ENCODE assay signal across 9 mouse cellular contexts in genomic region chr10:78747035-78747721, GRCm38 (mm10). TPM values are rescaled to one million over a fixed set of nuclear protein-coding genes. Genes with fewer than 3 reads are reported as not detected.
DNase-seq lines count a peak whose midpoint lies in the region; ATAC-seq lines count a peak whose summit lies in the region.
"Had no signal": no experiment of that assay in that cellular context is flagged by ENCODE, and none has a peak within 500 bp of the region (broad histone marks: within the 10 kb centered on the region; RNA-seq: fewer than 3 reads in every experiment).

No protein-coding gene starts in this region.

- no peak overlapping the region for H3K9ac ChIP-seq in heart, embryonic 12.5 days
- 0 out of 2 replicates have a peak overlapping the region, but pooled peaks have one; percentile 21 for H3K9ac ChIP-seq in embryonic facial prominence, embryonic 13.5 days
- peak overlapping the region; percentile 64 for H3K9ac ChIP-seq in hindbrain, embryonic 16.5 days (ENCODE audit: low read depth, low read length)
- no peak overlapping the region for H3K9ac ChIP-seq in stomach, embryonic 15.5 days

- H3K36me3 ChIP-seq in heart, embryonic 12.5 days = no peaks in the 10 kb centered on the region
- H3K36me3 ChIP-seq in embryonic facial prominence, embryonic 13.5 days = no peaks in the 10 kb centered on the region
- no peaks in the 10 kb centered on the region for H3K36me3 ChIP-seq in hindbrain, embryonic 16.5 days (ENCODE audit: control insufficient read depth, insufficient read depth, low read length)
- H3K36me3 ChIP-seq in stomach, embryonic 15.5 days = no peaks in the 10 kb centered on the region

- peaks cover 7% of the 10 kb centered on the region; the same call in 1 of the 2 replicates for H3K4me1 ChIP-seq in heart, embryonic 12.5 days (replicated peaks)
- H3K4me1 ChIP-seq in embryonic facial prominence, embryonic 13.5 days = peaks cover 21% of the 10 kb centered on the region
- peaks cover 4% of the 10 kb centered on the region for H3K4me1 ChIP-seq in hindbrain, embryonic 16.5 days (ENCODE audit: control insufficient read depth, insufficient read depth, low read depth, low read length)
- H3K4me1 ChIP-seq in stomach, embryonic 15.5 days = peaks cover 6% of the 10 kb centered on the region

- peaks cover 34% of the 10 kb centered on the region for H3K27me3 ChIP-seq in heart, embryonic 12.5 days (replicated peaks)
- H3K27me3 ChIP-seq in embryonic facial prominence, embryonic 13.5 days = no peaks in the 10 kb centered on the region
- no peaks in the 10 kb centered on the region for H3K27me3 ChIP-seq in hindbrain, embryonic 16.5 days (replicated peaks; ENCODE audit: control insufficient read depth, insufficient read depth, low read length)
- H3K27me3 ChIP-seq in stomach, embryonic 15.5 days (replicated peaks) = no peaks in the 10 kb centered on the region

- no peaks in the 10 kb centered on the region for H3K9me3 ChIP-seq in heart, embryonic 12.5 days (replicated peaks)
- no peaks in the 10 kb centered on the region for H3K9me3 ChIP-seq in embryonic facial prominence, embryonic 13.5 days
- H3K9me3 ChIP-seq in hindbrain, embryonic 16.5 days (ENCODE audit: control insufficient read depth, low read length) = no peaks in the 10 kb centered on the region
- no peaks in the 10 kb centered on the region for H3K9me3 ChIP-seq in stomach, embryonic 15.5 days

- no peak for DNase-seq in heart, adult 8-10 months (ENCODE audit: low spot score)
- peak; percentile 75 for DNase-seq in WW6 (ENCODE audit: low read depth, low spot score)
- peak; percentile 49 for DNase-seq in mesoderm, embryonic 11.5 days (ENCODE audit: low read depth, low spot score)
- no peak for DNase-seq in urinary bladder, adult 2 months (ENCODE audit: low spot score)

- peak overlapping the region; percentile 67 for H3K4me2 ChIP-seq in heart, embryonic 12.5 days
- H3K4me2 ChIP-seq in embryonic facial prominence, embryonic 13.5 days = peak overlapping the region; percentile 66
- peak overlapping the region; percentile 73 for H3K4me2 ChIP-seq in hindbrain, embryonic 16.5 days (ENCODE audit: low read length)
- H3K4me2 ChIP-seq in stomach, embryonic 15.5 days = peak overlapping the region; percentile 58

- H3K4me3 ChIP-seq in heart, embryonic 12.5 days = peak overlapping the region; percentile 35
- peak overlapping the region; percentile 42 for H3K4me3 ChIP-seq in embryonic facial prominence, embryonic 13.5 days
- H3K4me3 ChIP-seq in hindbrain, embryonic 16.5 days (ENCODE audit: low read length) = peak overlapping the region; percentile 50
- peak overlapping the region; percentile 30 for H3K4me3 ChIP-seq in stomach, embryonic 15.5 days (replicated peaks)

- no peak overlapping the region for H3K27ac ChIP-seq in heart, embryonic 12.5 days (ENCODE audit: poor library complexity, severe bottlenecking)
- no peak overlapping the region for H3K27ac ChIP-seq in embryonic facial prominence, embryonic 13.5 days
- peak overlapping the region; percentile 71 for H3K27ac ChIP-seq in hindbrain, embryonic 16.5 days (ENCODE audit: low read depth, low read length)
- H3K27ac ChIP-seq in stomach, embryonic 15.5 days = no peak overlapping the region

- WGBS in heart, embryonic 12.5 days = 2% methylated on average over 27 of the region's 27 CpGs
- WGBS in embryonic facial prominence, embryonic 13.5 days = 3% methylated on average over 27 of the region's 27 CpGs
- 1% methylated on average over 27 of the region's 27 CpGs for WGBS in hindbrain, embryonic 16.5 days
- WGBS in stomach, embryonic 15.5 days = 3% methylated on average over 27 of the region's 27 CpGs

- ATAC-seq in heart, embryonic 12.5 days (ENCODE audit: insufficient number of reproducible peaks, low FRiP score) = peak; percentile 51
- peak; percentile 69 for ATAC-seq in embryonic facial prominence, embryonic 13.5 days (ENCODE audit: insufficient number of reproducible peaks, insufficient read depth, low FRiP score, low TSS enrichment, low read depth)
- ATAC-seq in hindbrain, embryonic 16.5 days = peak; percentile 93
- ATAC-seq in stomach, embryonic 15.5 days (ENCODE audit: insufficient read depth, low FRiP score, low read depth) = peak; percentile 48

RNA-seq across cellular contexts. Expression of gene Ccdc105, which starts 5.7 kb away (rescaled TPM):
- not detected in 2 replicates for polyA plus RNA-seq in heart, embryonic 12.5 days (2016; fragmentation: Nextera tagmentation; extraction: Ambion mirVana)
- total RNA-seq in heart, adult 8-10 months (2022) = not detected
- 0.17 and 0.20 TPM in 2 replicates for polyA plus RNA-seq in embryonic facial prominence, embryonic 13.5 days (2015; fragmentation: Nextera tagmentation; extraction: Ambion mirVana)
- 0.25 and 0.26 TPM in 2 replicates for polyA plus RNA-seq in hindbrain, embryonic 16.5 days (2015; fragmentation: Nextera tagmentation; extraction: Ambion mirVana)
- not detected in 2 replicates for polyA plus RNA-seq in stomach, embryonic 15.5 days (2015; fragmentation: Nextera tagmentation; extraction: Ambion mirVana)
- polyA plus RNA-seq in urinary bladder, adult 2 months (2012; rRNA removed) = 0.03 TPM in 1 of 2 replicates, not detected in the other
- total RNA-seq: heart, postnatal 10 days had no signal

RNA-seq across cellular contexts. Expression of gene Casp14, which starts 29.1 kb away (rescaled TPM):
- not detected in 2 replicates for polyA plus RNA-seq in heart, embryonic 12.5 days (2016; fragmentation: Nextera tagmentation; extraction: Ambion mirVana)
- total RNA-seq in heart, adult 8-10 months (2022) = not detected
- polyA plus RNA-seq in embryonic facial prominence, embryonic 13.5 days (2015; fragmentation: Nextera tagmentation; extraction: Ambion mirVana) = 0.77 and 0.98 TPM in 2 replicates
- polyA plus RNA-seq in hindbrain, embryonic 16.5 days (2015; fragmentation: Nextera tagmentation; extraction: Ambion mirVana) = not detected in 2 replicates
- polyA plus RNA-seq in stomach, embryonic 15.5 days (2015; fragmentation: Nextera tagmentation; extraction: Ambion mirVana) = 0.54 and 0.77 TPM in 2 replicates
- 0.09 TPM in 1 of 2 replicates, not detected in the other for polyA plus RNA-seq in urinary bladder, adult 2 months (2012; rRNA removed)
- total RNA-seq: heart, postnatal 10 days had no signal

RNA-seq across cellular contexts. Expression of gene Slc1a6, which starts 33.1 kb away (rescaled TPM):
- 0.66 and 0.72 TPM in 2 replicates for polyA plus RNA-seq in heart, embryonic 12.5 days (2016; fragmentation: Nextera tagmentation; extraction: Ambion mirVana)
- not detected for total RNA-seq in heart, adult 8-10 months (2022)
- 2.6 and 2.7 TPM in 2 replicates for polyA plus RNA-seq in embryonic facial prominence, embryonic 13.5 days (2015; fragmentation: Nextera tagmentation; extraction: Ambion mirVana)
- 32.6 and 37.3 TPM in 2 replicates for polyA plus RNA-seq in hindbrain, embryonic 16.5 days (2015; fragmentation: Nextera tagmentation; extraction: Ambion mirVana)
- 0.94 and 0.98 TPM in 2 replicates for polyA plus RNA-seq in stomach, embryonic 15.5 days (2015; fragmentation: Nextera tagmentation; extraction: Ambion mirVana)
- polyA plus RNA-seq in urinary bladder, adult 2 months (2012; rRNA removed) = 1.3 and 1.4 TPM in 2 replicates

Comparison
In these comparisons a context has a peak if more than half of its experiments do, and no peak if none do; other contexts are left out.
1. H3K9ac ChIP-seq: peak in embryonic facial prominence, embryonic 13.5 days (single experiment) and hindbrain, embryonic 16.5 days (single experiment); none in heart, embryonic 12.5 days (single experiment) and stomach, embryonic 15.5 days (single experiment).
2. DNase-seq: peak in WW6 (single experiment) and mesoderm, embryonic 11.5 days (single experiment); none in heart, adult 8-10 months (single experiment) and urinary bladder, adult 2 months (single experiment).
3. Peak in every context shown above with its lines, with median percentiles within 50 percentile points of each other: ATAC-seq, H3K4me2 ChIP-seq and H3K4me3 ChIP-seq.